Mouse (Mus musculus) midbrain, embryonic 10.5 days (tissue): ENCODE results near the gene Snap47. TPM values are rescaled to one million over a fixed set of nuclear protein-coding genes. Genes with fewer than 3 reads are reported as not detected.

ENCODE experiments used
- DNase-seq: peaks from one replicate; pipeline ENCODE4 v3.0.0-alpha.2; 2017; ENCODE audit warnings: low spot score
- H3K27ac ChIP-seq: fragments of 300-500 bp; sonication (generic); replicated peaks from 2 replicates; pipeline ENCODE4 v1.5.1; 2016; ENCODE audit warnings: mild to moderate bottlenecking
- H3K27me3 ChIP-seq: fragments of 300-500 bp; sonication (generic); 2 replicates; pipeline ENCODE4 v1.6.1; 2016; ENCODE audit warnings: low read depth, mild to moderate bottlenecking; ENCODE audit not compliant: poor library complexity, severe bottlenecking
- H3K36me3 ChIP-seq: fragments of 300-500 bp; sonication (generic); 2 replicates; pipeline ENCODE4 v1.6.1; 2016; ENCODE audit warnings: mild to moderate bottlenecking, moderate library complexity
- H3K4me1 ChIP-seq: fragments of 300-500 bp; sonication (generic); 2 replicates; pipeline ENCODE4 v1.6.1; 2016
- H3K4me3 ChIP-seq: fragments of 300-500 bp; sonication (generic); 2 replicates; pipeline ENCODE4 v1.5.1; 2016; ENCODE audit warnings: mild to moderate bottlenecking, moderate library complexity
- H3K9me3 ChIP-seq: fragments of 300-500 bp; sonication (generic); replicated peaks from 2 replicates; pipeline ENCODE4 v1.6.1; 2016; ENCODE audit warnings: mild to moderate bottlenecking
- WGBS: fragments of 180-500 bp; shearing (Covaris S2); methylation state at CpG from one replicate; pipeline ENCODE4 v1.1.7; 2016; 5-methylcytosine and 5-hydroxymethylcytosine counted together
- polyA plus RNA-seq: library from polyadenylated mRNA; unstranded; fragments of >200 nt; fragmentation: Nextera tagmentation; extraction: Ambion mirVana; gene quantifications from 2 replicates; pipeline ENCODE4 v1.2.1, GENCODE M21; 2016

Gene Snap47
- polyA plus RNA-seq, 1 experiment from 2014 or later: 108 TPM

DNA sequence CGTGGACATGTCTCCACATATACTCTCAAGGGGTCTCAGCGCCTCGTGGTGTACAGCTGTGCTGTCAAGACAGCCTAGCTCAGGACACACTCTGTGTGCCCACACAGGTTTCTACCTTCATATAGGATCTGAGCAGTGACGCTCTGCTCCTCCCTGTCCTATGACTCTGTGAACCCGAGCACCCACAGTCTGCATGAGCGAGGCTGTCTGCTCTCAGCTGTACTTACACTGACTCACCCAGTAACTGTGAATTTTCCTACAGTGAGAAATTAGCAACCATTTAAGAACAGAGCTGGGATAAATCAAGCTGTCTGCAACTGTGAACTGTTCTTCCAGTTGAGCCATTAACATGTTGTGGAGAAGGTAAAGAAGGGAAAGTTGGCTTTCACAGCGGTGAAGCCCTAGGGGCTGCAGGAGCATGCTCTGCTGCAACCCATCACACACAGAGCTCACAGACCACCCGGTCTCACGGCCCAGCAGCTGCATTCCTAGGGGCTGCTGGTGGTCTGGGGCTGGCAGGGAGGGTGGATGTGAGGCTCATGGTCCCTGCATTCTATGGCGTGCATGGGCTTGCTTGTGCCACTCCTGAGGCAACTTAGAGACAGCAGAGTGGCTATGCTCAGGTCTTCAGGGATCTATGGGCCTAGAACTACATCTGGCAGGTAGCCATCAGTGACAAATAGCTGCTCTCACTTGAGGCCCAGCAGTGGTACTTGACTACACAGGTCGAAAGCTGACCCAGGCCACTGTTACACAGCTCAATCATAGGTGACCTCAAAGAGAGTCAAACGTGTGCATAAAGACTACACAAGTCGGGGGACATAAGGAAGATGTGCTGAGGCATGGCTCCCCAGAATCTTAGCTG, 37.8 kb downstream of the Snap47 start:
- peaks cover 50% of the 10 kb centered on the region for H3K36me3 ChIP-seq
- no peak overlapping the region for H3K27ac ChIP-seq
- no peak overlapping the region for H3K4me3 ChIP-seq
- H3K4me1 ChIP-seq: peaks cover 3% of the 10 kb centered on the region; the same call in 1 of the 2 replicates
- WGBS: 86% methylated on average over 13 of the region's 13 CpGs
- H3K27me3 ChIP-seq: no peaks in the 10 kb centered on the region
- H3K9me3 ChIP-seq: no peaks in the 10 kb centered on the region
- DNase-seq: no peak

DNA sequence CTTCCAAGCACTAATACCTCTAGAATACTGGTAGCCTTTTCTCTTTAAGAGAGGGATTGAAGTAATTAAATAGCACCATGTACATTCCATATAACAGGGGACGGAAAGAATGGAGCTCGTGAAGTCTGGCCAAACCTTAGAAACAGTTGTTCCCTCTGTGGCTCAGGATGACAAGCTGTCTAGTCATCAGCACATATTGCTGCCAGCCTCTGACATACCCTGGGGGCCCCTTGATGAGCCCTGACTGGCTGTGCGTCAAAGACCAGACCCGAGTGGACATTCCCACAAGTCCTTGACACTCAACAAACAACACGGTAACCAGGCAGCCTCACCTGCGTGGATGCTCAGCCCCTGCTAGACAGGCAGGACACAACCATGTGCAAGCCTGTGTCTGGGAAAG, 38.9 kb downstream of the Snap47 start:
- Histone ChIP-seq H3K27me3 (no peaks in the 10 kb centered on the region), H3K9me3 (no peaks in the 10 kb centered on the region), H3K27ac (no peak overlapping the region), H3K36me3 (peaks cover 55% of the 10 kb centered on the region), H3K4me3 (no peak overlapping the region), H3K4me1 (peaks cover 3% of the 10 kb centered on the region; the same call in 1 of the 2 replicates)
- DNase-seq: no peak
- 88% methylated on average over 6 of the region's 6 CpGs for WGBS

DNA sequence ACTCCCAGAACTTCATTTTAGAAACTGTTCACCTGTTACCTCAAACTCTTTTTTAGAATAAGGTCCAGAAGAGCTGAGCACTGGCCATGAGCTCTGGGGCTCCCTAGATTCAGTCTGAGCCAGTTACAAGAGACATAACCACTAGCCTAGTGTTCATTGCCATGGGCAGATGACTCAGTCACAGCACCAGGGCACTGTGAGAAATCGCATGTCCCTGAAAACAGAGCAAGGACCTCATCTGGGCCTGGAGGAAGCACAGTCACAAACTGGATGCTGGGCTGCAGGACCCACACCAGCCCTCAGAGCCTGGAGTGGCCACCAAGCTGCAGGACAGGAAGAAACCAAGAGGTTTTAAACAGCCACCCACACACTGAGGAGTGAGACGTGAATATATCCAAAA, 40.1 kb downstream of the Snap47 start:
- Histone ChIP-seq H3K9me3 (no peaks in the 10 kb centered on the region), H3K36me3 (peaks cover 62% of the 10 kb centered on the region), H3K27me3 (no peaks in the 10 kb centered on the region), H3K4me1 (peaks cover 3% of the 10 kb centered on the region; the same call in 1 of the 2 replicates), H3K27ac (no peak overlapping the region), H3K4me3 (no peak overlapping the region)
- WGBS: 85% methylated on average over 2 of the region's 2 CpGs
- DNase-seq: no peak

DNA sequence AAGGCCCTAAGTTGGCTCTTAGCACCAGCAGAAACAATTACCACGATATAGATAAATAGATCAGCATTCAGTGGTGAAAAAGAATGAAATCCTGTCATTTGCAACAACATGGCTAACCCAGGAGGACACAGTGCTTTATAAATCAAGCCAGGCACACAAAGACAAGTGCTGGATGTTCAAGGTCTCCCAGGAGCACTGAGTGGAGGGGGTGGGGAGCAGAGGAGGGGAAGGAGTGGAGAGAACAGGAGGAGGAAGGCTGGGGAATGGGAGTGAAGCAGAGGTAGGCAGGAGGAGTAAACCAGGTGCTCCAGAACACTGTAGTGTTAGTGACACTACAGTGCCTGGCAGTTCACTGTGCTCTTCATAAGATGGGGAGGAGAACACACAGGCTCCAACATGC, 45.2 kb downstream of the Snap47 start:
- no peak for DNase-seq
- Histone ChIP-seq H3K9me3 (no peaks in the 10 kb centered on the region), H3K27ac (no peak overlapping the region), H3K36me3 (peaks cover 50% of the 10 kb centered on the region), H3K4me1 (no peaks in the 10 kb centered on the region), H3K27me3 (no peaks in the 10 kb centered on the region), H3K4me3 (no peak overlapping the region)
- 90% methylated on average over 1 of the region's 1 CpGs for WGBS

DNA sequence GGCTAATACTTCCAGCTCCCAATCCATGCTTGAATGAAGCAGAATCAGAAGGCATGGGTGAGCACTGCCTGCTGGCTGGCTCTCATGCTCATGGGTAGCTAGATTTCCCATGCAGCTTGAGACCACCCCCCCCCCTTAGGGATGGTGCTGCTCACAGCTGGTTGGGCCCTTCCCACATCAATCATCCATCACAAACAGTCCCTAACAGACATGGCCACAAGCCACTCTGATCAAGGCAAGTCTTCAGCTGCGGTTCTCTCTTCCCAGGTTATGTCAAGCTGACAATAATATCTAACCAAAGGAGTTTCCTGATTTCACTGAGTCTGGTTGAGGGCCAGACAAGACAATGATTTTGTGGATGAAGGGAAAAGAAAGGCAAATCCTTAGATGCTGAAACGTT, 50.1 kb downstream of the Snap47 start:
- 89% methylated on average over 2 of the region's 2 CpGs for WGBS

DNA sequence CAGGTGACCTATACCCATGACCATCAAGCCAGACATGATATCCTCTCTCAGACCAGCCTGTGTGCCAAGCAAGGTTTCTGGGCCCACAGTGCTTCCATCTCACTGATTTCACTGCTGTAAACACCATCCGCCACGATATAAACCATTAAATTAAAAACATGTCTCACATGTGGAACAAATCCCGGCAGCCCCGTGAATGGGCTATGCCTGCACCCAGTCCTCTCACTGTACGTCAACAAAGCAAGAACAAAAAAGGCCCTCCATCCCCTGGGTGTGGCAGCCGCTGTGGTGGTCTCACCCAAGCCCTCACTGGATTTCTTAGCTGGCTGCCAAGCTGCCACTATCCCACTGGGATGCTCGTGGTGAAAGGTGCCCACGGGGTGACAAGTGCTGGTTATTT, 51.2 kb downstream of the Snap47 start:
- H3K27ac ChIP-seq: no peak overlapping the region
- DNase-seq: no peak

More for the DNA sequence above, 50.1 kb downstream of the Snap47 start:
- Histone ChIP-seq H3K4me3 (no peak overlapping the region), H3K4me1 (peaks cover 11% of the 10 kb centered on the region; the same call in 1 of the 2 replicates), H3K27me3 (no peaks in the 10 kb centered on the region), H3K36me3 (peaks cover 16% of the 10 kb centered on the region), H3K9me3 (no peaks in the 10 kb centered on the region), H3K27ac (no peak overlapping the region)
- DNase-seq: no peak

DNA sequence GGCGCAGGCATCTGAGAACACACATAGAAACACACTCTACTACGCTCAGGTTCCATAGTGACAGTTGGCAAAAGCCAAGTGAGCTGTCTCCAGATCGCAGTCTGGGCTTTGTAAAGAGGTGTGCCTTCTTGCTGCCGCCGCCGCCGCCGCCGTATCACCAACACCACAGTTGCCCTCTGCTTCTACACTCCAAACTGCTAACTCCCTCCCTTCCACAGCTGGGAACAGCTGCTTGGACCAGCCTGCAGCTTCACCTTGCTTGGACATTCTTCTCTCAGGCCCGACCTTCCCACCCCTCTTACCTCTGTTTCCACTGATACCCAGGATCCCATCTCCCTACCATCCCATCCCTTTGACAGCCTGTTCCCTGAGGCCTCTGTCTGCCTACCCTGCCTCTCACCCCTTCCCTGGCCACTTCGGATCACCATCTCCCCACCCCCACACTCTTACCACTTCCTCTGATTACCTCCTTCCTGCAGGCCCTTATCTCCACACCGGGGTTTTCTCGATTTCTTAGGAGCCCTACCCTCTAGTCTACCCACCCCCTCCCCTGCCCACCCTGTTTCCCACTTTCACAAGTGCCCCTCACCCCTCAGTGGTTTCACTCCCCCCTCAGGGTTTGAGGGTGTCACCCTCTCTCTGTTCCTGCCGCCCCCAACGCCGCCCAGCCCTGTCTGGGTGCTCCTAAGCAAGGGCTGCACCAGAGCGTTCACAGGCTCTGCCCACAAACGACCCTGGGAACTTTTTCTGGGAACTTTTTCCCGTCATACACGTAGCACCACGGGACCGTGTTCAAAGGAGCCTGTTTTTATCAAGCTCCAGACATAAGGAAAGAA, 53.2 kb downstream of the Snap47 start:
- H3K4me1 ChIP-seq: peaks cover 17% of the 10 kb centered on the region
- no peak overlapping the region for H3K4me3 ChIP-seq
- no peak for DNase-seq
- H3K27ac ChIP-seq: peak overlapping the region; percentile 53; the same call in 1 of the 2 replicates
- WGBS: 61% methylated on average over 22 of the region's 22 CpGs
- no peaks in the 10 kb centered on the region for H3K27me3 ChIP-seq
- H3K36me3 ChIP-seq: no peaks in the 10 kb centered on the region
- H3K9me3 ChIP-seq: no peaks in the 10 kb centered on the region

More for the DNA sequence above, 51.2 kb downstream of the Snap47 start:
- WGBS: 83% methylated on average over 8 of the region's 8 CpGs
- Histone ChIP-seq H3K36me3 (peaks cover 10% of the 10 kb centered on the region; the same call in 1 of the 2 replicates), H3K9me3 (no peaks in the 10 kb centered on the region), H3K4me3 (no peak overlapping the region), H3K4me1 (peaks cover 11% of the 10 kb centered on the region; the same call in 1 of the 2 replicates), H3K27me3 (no peaks in the 10 kb centered on the region)

DNA sequence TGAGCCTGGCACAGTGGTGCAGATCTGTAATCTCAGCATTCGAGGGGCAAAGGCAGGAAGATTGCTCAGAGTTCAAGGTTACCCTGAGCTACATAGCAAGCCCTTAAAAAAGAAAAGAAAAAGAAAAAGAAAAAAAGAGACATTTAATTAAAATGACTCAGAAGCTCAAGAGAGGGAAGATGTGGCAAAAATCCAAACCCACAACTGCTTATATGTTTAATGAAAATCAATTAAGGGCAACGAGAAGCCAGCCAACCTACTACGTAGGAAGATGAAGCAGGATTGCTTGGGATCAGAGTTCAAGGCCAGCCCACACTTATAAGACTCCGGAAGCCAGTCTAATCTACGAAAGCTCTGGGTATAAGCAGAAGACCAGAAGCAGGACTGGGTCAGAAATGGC, 56.5 kb downstream of the Snap47 start:
- H3K27me3 ChIP-seq: no peaks in the 10 kb centered on the region
- WGBS: 91% methylated on average over 5 of the region's 5 CpGs
- no peak overlapping the region for H3K27ac ChIP-seq
- H3K4me1 ChIP-seq: peaks cover 31% of the 10 kb centered on the region
- DNase-seq: no peak
- H3K4me3 ChIP-seq: no peak overlapping the region
- H3K9me3 ChIP-seq: no peaks in the 10 kb centered on the region
- no peaks in the 10 kb centered on the region for H3K36me3 ChIP-seq

DNA sequence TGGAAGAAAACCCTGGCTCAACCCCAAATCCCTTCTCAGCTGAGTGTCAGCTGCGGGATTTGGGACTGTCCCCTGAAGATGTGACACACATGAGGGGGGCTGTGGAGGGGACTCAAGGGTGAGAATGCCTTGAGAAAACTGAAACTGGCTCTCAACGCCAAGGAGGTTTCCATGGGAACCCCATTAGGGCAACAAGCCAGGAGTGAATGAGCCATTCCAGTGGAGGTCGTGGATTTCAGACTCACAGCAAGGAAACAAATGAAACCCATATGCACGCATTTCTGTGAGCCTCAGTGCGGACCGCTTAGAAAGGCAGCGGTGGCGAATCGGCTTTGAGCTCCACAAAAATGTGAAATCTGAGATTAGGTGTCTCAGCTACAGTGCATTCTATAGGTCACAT, 57.4 kb downstream of the Snap47 start:
- H3K9me3 ChIP-seq: no peaks in the 10 kb centered on the region
- WGBS: 56% methylated on average over 9 of the region's 9 CpGs
- H3K4me3 ChIP-seq: no peak overlapping the region
- peaks cover 31% of the 10 kb centered on the region for H3K4me1 ChIP-seq
- no peaks in the 10 kb centered on the region for H3K27me3 ChIP-seq
- peak; percentile 41 for DNase-seq
- no peaks in the 10 kb centered on the region for H3K36me3 ChIP-seq
- H3K27ac ChIP-seq: no peak overlapping the region

DNA sequence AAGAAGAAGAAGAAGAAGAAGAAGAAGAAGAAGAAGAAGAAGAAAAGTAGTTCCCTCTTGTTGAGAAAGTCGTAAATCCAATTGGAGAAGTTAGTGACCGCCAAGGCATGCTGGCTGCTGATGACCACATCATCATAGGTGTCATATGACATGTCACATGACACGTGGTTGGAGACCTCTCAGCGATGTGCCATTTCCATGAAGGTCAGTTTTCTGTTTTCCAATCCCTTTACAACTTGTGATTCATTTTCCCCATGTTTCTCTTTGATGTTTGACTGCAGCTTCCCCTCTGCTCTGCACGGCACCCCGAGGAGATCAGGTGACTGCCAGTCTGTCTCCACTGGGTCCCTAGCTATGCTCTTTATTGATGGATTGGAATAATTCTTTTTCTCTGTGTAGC, 58.7 kb downstream of the Snap47 start:
- no peak overlapping the region for H3K27ac ChIP-seq
- H3K9me3 ChIP-seq: no peaks in the 10 kb centered on the region
- H3K4me3 ChIP-seq: no peak overlapping the region
- DNase-seq: no peak
- 77% methylated on average over 6 of the region's 6 CpGs for WGBS
- H3K4me1 ChIP-seq: peaks cover 24% of the 10 kb centered on the region
- H3K27me3 ChIP-seq: no peaks in the 10 kb centered on the region
- H3K36me3 ChIP-seq: no peaks in the 10 kb centered on the region

DNA sequence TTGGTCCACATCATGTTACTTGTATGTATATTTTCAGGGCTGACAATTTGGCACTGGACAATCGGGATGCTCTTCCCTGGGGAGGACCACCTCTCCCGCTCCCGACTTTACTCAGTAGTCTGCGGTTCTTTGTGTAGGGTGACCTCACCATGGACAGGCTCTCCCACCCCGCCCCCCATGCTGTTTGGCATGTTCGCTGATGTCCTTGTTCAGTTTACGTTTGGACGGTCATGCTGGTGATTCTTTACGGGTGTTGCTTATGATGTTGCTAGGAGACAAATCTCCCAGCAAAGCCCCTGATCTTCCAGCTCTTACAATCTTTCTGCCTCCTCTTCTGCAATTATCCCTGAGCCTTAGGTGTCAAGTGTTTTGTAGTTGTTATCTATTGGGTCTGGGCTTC, 60.5 kb downstream of the Snap47 start:
- DNase-seq: no peak
- H3K27me3 ChIP-seq: no peaks in the 10 kb centered on the region
- H3K4me3 ChIP-seq: no peak overlapping the region
- H3K27ac ChIP-seq: no peak overlapping the region
- H3K36me3 ChIP-seq: no peaks in the 10 kb centered on the region
- H3K4me1 ChIP-seq: peaks cover 28% of the 10 kb centered on the region
- no peaks in the 10 kb centered on the region for H3K9me3 ChIP-seq
- 66% methylated on average over 9 of the region's 9 CpGs for WGBS

DNA sequence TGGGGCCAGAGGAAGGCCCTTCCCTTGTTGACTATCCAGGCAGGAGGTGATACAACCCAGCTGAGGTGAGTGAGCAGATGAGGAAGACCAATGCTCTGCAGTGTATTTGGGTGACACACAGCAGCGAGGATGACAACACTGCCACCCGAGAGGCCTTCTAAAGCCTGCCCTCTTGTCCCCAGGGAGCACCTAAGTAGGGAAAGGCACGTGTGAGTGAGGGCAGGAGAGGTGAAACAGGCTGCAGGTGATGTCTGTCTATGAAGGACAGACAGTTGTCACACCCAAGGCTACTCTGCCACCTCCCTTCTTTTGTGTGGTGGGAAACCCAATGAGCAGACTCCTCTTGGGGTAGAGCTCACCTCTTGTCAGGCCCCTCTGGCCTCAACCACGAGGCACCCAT, 61.4 kb downstream of the Snap47 start:
- peaks cover 36% of the 10 kb centered on the region for H3K4me1 ChIP-seq
- H3K27me3 ChIP-seq: no peaks in the 10 kb centered on the region
- H3K27ac ChIP-seq: peak overlapping the region; percentile 28; the same call in 1 of the 2 replicates
- H3K4me3 ChIP-seq: no peak overlapping the region
- H3K36me3 ChIP-seq: no peaks in the 10 kb centered on the region
- 66% methylated on average over 4 of the region's 4 CpGs for WGBS
- H3K9me3 ChIP-seq: no peaks in the 10 kb centered on the region
- DNase-seq: no peak

DNA sequence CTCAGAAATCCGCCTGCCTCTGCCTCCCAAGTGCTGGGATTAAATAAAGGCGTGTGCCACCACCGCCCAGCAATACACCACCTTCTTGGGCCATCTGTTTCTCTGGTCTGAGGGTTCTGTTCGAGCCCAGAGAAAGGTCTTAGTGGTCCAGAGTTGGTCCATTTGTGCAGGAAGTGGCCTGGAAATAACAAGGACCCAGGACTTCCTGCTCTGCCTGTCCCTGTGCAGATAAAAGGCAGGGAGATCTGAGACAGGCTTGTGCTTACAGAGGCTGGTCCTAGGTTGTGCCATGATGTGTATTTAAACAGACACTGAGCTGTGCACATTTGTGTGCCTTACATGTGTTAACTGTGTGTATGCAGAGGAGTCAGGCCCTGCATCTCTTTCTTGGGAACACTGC, 62.2 kb downstream of the Snap47 start:
- no peaks in the 10 kb centered on the region for H3K27me3 ChIP-seq
- H3K4me1 ChIP-seq: peaks cover 44% of the 10 kb centered on the region
- H3K36me3 ChIP-seq: no peaks in the 10 kb centered on the region
- H3K9me3 ChIP-seq: no peaks in the 10 kb centered on the region
- no peak for DNase-seq
- 83% methylated on average over 4 of the region's 4 CpGs for WGBS
- no peak overlapping the region for H3K27ac ChIP-seq
- H3K4me3 ChIP-seq: no peak overlapping the region
